Mouse (Mus musculus) CH12.LX (cell line): ENCODE measurements around the gene Col15a1. TPM values are rescaled to one million over a fixed set of nuclear protein-coding genes. Genes with fewer than 3 reads are reported as not detected.

Experiments
- DNase-seq: peaks from one replicate; pipeline ENCODE4 v3.0.0-alpha.2; 2013; ENCODE audit errors: extremely low read depth
- H3K27ac ChIP-seq: 2 replicates; pipeline ENCODE4 v1.5.1; 2012; ENCODE audit warnings: low read depth, mild to moderate bottlenecking, control low read depth, moderate library complexity; ENCODE audit not compliant: insufficient read depth
- H3K27me3 ChIP-seq: replicated peaks from 2 replicates; pipeline ENCODE3; 2012; ENCODE audit warnings: inconsistent platforms
- H3K36me3 ChIP-seq, 2 experiments: replicated peaks in 1 of 2; 2 replicates each; pipeline versions ENCODE3 to v1.6.1; 2012; ENCODE audit warnings: inconsistent platforms in 1 of 2, low read length in 1 of 2, mild to moderate bottlenecking in 1 of 2, mixed read lengths in 1 of 2, moderate library complexity in 1 of 2; ENCODE audit not compliant: control insufficient read depth in 1 of 2, insufficient read depth in 1 of 2
- H3K4me1 ChIP-seq, 2 experiments: 2 replicates each; pipeline ENCODE4 v1.6.1; 2012; ENCODE audit warnings: inconsistent platforms in 1 of 2, moderate library complexity in 1 of 2; ENCODE audit not compliant: insufficient read depth in 2 of 2, control insufficient read depth in 1 of 2
- H3K4me2 ChIP-seq: 2 replicates; pipeline ENCODE4 v1.6.1; 2012; ENCODE audit warnings: low read depth, mild to moderate bottlenecking, control low read depth; ENCODE audit not compliant: poor library complexity, insufficient read depth, severe bottlenecking
- H3K4me3 ChIP-seq, 3 experiments: fragments of 150-350 bp in 1 of 3; sonication (generic) in 1 of 3; replicated peaks in 1 of 3; 2 replicates each; pipeline versions ENCODE3 to v1.5.1; 2011 to 2012; ENCODE audit warnings: low read depth in 2 of 3, low read length in 2 of 3, mild to moderate bottlenecking in 2 of 3, moderate library complexity in 2 of 3, control low read depth in 1 of 3, improper control_type of control experiment in 1 of 3, inconsistent platforms in 1 of 3, mixed read lengths in 1 of 3; ENCODE audit not compliant: poor library complexity in 1 of 3
- H3K79me2 ChIP-seq: replicated peaks from 2 replicates; pipeline ENCODE4 v1.6.1; 2012; ENCODE audit warnings: mild to moderate bottlenecking, moderate library complexity; ENCODE audit not compliant: control insufficient read depth, poor library complexity, insufficient read depth, severe bottlenecking; ENCODE audit errors: extremely low read depth
- H3K9ac ChIP-seq: 2 replicates; pipeline ENCODE4 v1.6.1; 2012; ENCODE audit warnings: low read depth, mild to moderate bottlenecking, control low read depth, moderate library complexity; ENCODE audit not compliant: insufficient read depth
- H3K9me3 ChIP-seq: replicated peaks from 2 replicates; pipeline ENCODE3; 2012; ENCODE audit warnings: low read length, inconsistent platforms, mixed read lengths
- CHD2 ChIP-seq: IDR thresholded peaks from 2 replicates; pipeline ENCODE4 v1.6.1; 2011; ENCODE audit warnings: low read length, improper control_type of control experiment
- CTCF ChIP-seq, 2 experiments: IDR thresholded peaks in 1 of 2; conservative IDR thresholded peaks in 1 of 2; 2 replicates each; pipeline ENCODE4 v1.5.1; 2011 to 2012; ENCODE audit warnings: low read depth in 2 of 2, low read length in 2 of 2, improper control_type of control experiment in 1 of 2, inconsistent platforms in 1 of 2, mild to moderate bottlenecking in 1 of 2, moderate library complexity in 1 of 2
- E2F4 ChIP-seq: IDR thresholded peaks from 2 replicates; pipeline ENCODE4 v1.6.1; 2011; ENCODE audit warnings: low read depth, low read length, improper control_type of control experiment; ENCODE audit not compliant: insufficient replicate concordance
- ELF1 ChIP-seq: IDR thresholded peaks from 2 replicates; pipeline ENCODE4 v1.6.1; 2014; ENCODE audit warnings: low read depth, mild to moderate bottlenecking, inconsistent platforms, low read length, improper control_type of control experiment
- EP300 ChIP-seq: IDR thresholded peaks from 2 replicates; pipeline ENCODE4 v1.6.1; 2011; ENCODE audit warnings: low read length, improper control_type of control experiment
- HCFC1 ChIP-seq: IDR thresholded peaks from 2 replicates; pipeline ENCODE4 v1.6.1; 2012; ENCODE audit warnings: low read depth, mild to moderate bottlenecking, inconsistent platforms, low read length, improper control_type of control experiment
- IRF4 ChIP-seq: IDR thresholded peaks from 2 replicates; pipeline ENCODE4 v1.6.1; 2014; ENCODE audit warnings: low read depth, mild to moderate bottlenecking, inconsistent platforms, low read length, improper control_type of control experiment
- JUN ChIP-seq: IDR thresholded peaks from 2 replicates; pipeline ENCODE4 v1.6.1; 2011; ENCODE audit warnings: low read depth, mild to moderate bottlenecking, low read length, improper control_type of control experiment, moderate library complexity; ENCODE audit not compliant: insufficient read depth
- JUND ChIP-seq: conservative IDR thresholded peaks from 2 replicates; pipeline ENCODE4 v1.6.1; 2011; ENCODE audit warnings: low read depth, low read length, improper control_type of control experiment
- KAT2A ChIP-seq: IDR thresholded peaks from 2 replicates; pipeline ENCODE4 v1.6.1; 2012; ENCODE audit warnings: low read length, improper control_type of control experiment, inconsistent platforms; ENCODE audit not compliant: insufficient replicate concordance
- MAZ ChIP-seq: IDR thresholded peaks from 2 replicates; pipeline ENCODE4 v1.6.1; 2012; ENCODE audit warnings: low read depth, mild to moderate bottlenecking, inconsistent platforms, low read length, improper control_type of control experiment, moderate library complexity
- MEF2A ChIP-seq: IDR thresholded peaks from 2 replicates; pipeline ENCODE4 v1.6.1; 2014; ENCODE audit warnings: low read depth, mild to moderate bottlenecking, inconsistent platforms, low read length, improper control_type of control experiment, borderline replicate concordance
- MXI1 ChIP-seq: IDR thresholded peaks from 2 replicates; pipeline ENCODE4 v1.6.1; 2011; ENCODE audit warnings: mild to moderate bottlenecking, low read depth, low read length, improper control_type of control experiment
- MYC ChIP-seq: IDR thresholded peaks from 2 replicates; pipeline ENCODE4 v1.6.1; 2011; ENCODE audit warnings: low read depth, mild to moderate bottlenecking, improper control_type of control experiment, low read length
- NELFE ChIP-seq: IDR thresholded peaks from 2 replicates; pipeline ENCODE4 v1.6.1; 2011; ENCODE audit warnings: low read depth, low read length, improper control_type of control experiment
- NRF1 ChIP-seq: IDR thresholded peaks from 2 replicates; pipeline ENCODE4 v1.6.1; 2014; ENCODE audit warnings: low read depth, mild to moderate bottlenecking, inconsistent platforms, low read length, improper control_type of control experiment, moderate library complexity
- PAX5 ChIP-seq: IDR thresholded peaks from 2 replicates; pipeline ENCODE4 v1.6.1; 2012; ENCODE audit warnings: low read length, inconsistent platforms, mixed read lengths
- POLR2A ChIP-seq: IDR thresholded peaks from 2 replicates; pipeline ENCODE4 v1.6.1; 2011; ENCODE audit warnings: low read depth, mild to moderate bottlenecking, improper control_type of control experiment, low read length
- RAD21 ChIP-seq: IDR thresholded peaks from 2 replicates; pipeline ENCODE4 v1.6.1; 2011; ENCODE audit warnings: low read depth, mild to moderate bottlenecking, low read length, improper control_type of control experiment, moderate library complexity
- TBP ChIP-seq: conservative IDR thresholded peaks from 2 replicates; pipeline ENCODE4 v1.6.1; 2011; ENCODE audit warnings: low read depth, low read length, improper control_type of control experiment
- USF1 ChIP-seq: IDR thresholded peaks from 2 replicates; pipeline ENCODE4 v1.6.1; 2014; ENCODE audit warnings: low read depth, mild to moderate bottlenecking, inconsistent platforms, low read length, improper control_type of control experiment
- USF2 ChIP-seq: conservative IDR thresholded peaks from 2 replicates; pipeline ENCODE4 v1.6.1; 2011; ENCODE audit warnings: low read depth, low read length, improper control_type of control experiment
- ZMIZ1 ChIP-seq: IDR thresholded peaks from 2 replicates; pipeline ENCODE4 v1.6.1; 2012; ENCODE audit warnings: low read depth, mild to moderate bottlenecking, inconsistent platforms, low read length, improper control_type of control experiment
- ZNF384 ChIP-seq: IDR thresholded peaks from 2 replicates; pipeline ENCODE4 v1.6.1; 2012; ENCODE audit warnings: low read depth, low read length, improper control_type of control experiment, inconsistent platforms
- dilution Hi-C: fragments of 300-500 bp; cut with MboI; formaldehyde crosslinking; loops from 2 replicates; pipeline ENCODE4 v1.14.3; 2020; ENCODE audit warnings: low sequenced_read_pairs; ENCODE audit not compliant: extremely low pct_unique_long_range_greater_than_20kb, extremely low pct_ligation_motif_present
- in situ Hi-C: fragments of 300-500 bp; cut with MboI; formaldehyde crosslinking; loops from 3 replicates; pipeline ENCODE4 v1.14.3; 2019; ENCODE audit warnings: low sequenced_read_pairs, low pct_ligation_motif_present, low pct_unique_long_range_greater_than_20kb, mixed read lengths
- polyA plus RNA-seq: library from polyadenylated mRNA; unstranded; fragments of >175 nt; gene quantifications from 2 replicates; pipeline ENCODE4 v1.2.1, GENCODE M21; 2012; ENCODE audit warnings: low read depth; ENCODE audit not compliant: insufficient read length
- total RNA-seq, 2 experiments: library from RNA; depleted of rRNA; stranded (reverse); fragments of 300-350 nt in 1 of 2; fragments of >200 nt in 1 of 2; gene quantifications; 2 replicates each; pipeline ENCODE4 v1.2.3; 2012 to 2014

Gene Col15a1
- total and polyA plus RNA-seq, 3 experiments, result 0.08 to 2.2 (median 0.68) TPM

DNA sequence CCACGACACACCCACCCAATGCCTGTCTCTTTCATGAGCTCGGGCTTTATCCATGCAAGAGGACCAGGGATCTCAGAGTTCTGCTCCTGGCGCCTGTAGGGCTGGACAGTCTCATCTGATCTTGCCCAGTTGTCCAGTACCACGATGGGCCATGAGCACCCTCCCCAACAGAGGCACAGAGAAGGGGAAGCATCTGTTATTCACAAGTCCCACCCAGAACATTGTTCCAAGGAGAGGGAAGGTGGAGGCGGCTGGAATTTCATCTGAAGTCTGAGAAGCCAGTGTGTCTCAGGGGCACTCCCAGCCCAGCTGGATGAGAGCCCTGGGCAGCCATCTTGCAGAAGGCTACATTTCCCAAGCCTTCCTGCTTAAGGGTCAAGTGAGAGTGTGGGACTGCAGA, 21.0 kb downstream of the Col15a1 start:
- Histone ChIP-seq H3K4me3 (no peak overlapping the region), H3K79me2 (no peaks in the 10 kb centered on the region), H3K36me3 (no peaks in the 10 kb centered on the region), H3K4me1 (peaks cover 0 to 14% of the 10 kb centered on the region in 2 experiments; a peak in 2 of 4 replicates), H3K4me2 (no peak overlapping the region), H3K27ac (no peak overlapping the region), H3K9me3 (no peaks in the 10 kb centered on the region), H3K27me3 (no peaks in the 10 kb centered on the region), H3K9ac (no peak overlapping the region)
- DNase-seq, result no peak
- dilution Hi-C loops, result no loop called here
- in situ Hi-C loops, result no loop called here
- TF ChIP-seq CHD2 (no peak), RAD21 (no peak), HCFC1 (no peak), NELFE (no peak), ZNF384 (no peak), E2F4 (no peak), CTCF (conservative IDR thresholded peaks at IDR 0.05 in 1 of 2, IDR thresholded peaks at IDR 0.05 in 1 of 2; ENCODE audit: low read depth in 2 of 2, low read length in 2 of 2) (no peak), MAZ (no peak), NRF1 (no peak), ELF1 (no peak), MYC (no peak), IRF4 (no peak)

DNA sequence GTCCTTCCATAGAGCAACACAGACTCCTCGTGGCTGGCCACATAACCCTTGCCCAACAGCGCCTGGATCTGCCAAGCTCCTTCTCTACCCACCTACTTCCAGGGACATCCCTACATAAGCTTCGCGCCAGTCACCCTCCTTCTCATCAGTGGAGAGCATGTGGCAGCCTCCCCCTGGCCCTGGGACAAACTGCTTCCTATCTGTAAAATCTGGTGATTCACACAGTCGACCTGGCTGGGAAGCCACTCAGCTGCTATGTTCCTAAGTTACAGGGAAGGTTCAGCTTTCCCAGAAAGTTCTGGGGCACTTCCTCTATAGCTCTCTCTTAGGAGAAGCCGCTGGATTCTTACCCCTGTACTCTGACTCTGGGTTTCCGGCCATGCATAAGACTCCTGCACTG, 22.5 kb downstream of the Col15a1 start:
- dilution Hi-C loops, result no loop called here
- in situ Hi-C loops, result loop anchor here (5.0 kb wide), 1 partner anchor 88 kb away; no protein-coding TSS in a partner anchor
- H3K9me3 ChIP-seq, result no peaks in the 10 kb centered on the region

GRCm38 (mm10) chr4:47231322-47231721, 23.4 kb downstream of the Col15a1 start:
- H3K27ac ChIP-seq, result no peak overlapping the region
- dilution Hi-C loops, result no loop called here
- DNase-seq, result no peak
- peaks cover 2% of the 10 kb centered on the region for H3K27me3 ChIP-seq
- no peak for TF ChIP-seq USF1
- TF ChIP-seq ELF1, result no peak
- no peak for TF ChIP-seq MEF2A
- TF ChIP-seq KAT2A, result no peak
- TF ChIP-seq POLR2A, result no peak
- no peak for TF ChIP-seq MXI1
- no peak for TF ChIP-seq TBP
- no peak for TF ChIP-seq NRF1
- no peak for TF ChIP-seq E2F4
- TF ChIP-seq EP300, result no peak
- TF ChIP-seq ZMIZ1, result no peak
- TF ChIP-seq HCFC1, result no peak
- TF ChIP-seq CTCF (conservative IDR thresholded peaks at IDR 0.05 in 1 of 2, IDR thresholded peaks at IDR 0.05 in 1 of 2; ENCODE audit: low read depth in 2 of 2, low read length in 2 of 2), result no peak
- no peak for TF ChIP-seq JUN
- no peak for TF ChIP-seq USF2
- no peak for TF ChIP-seq JUND
- TF ChIP-seq, all 38 proteins: peak for 0
- H3K4me1 ChIP-seq, result peaks cover 0 to 25% of the 10 kb centered on the region in 2 experiments; a peak in 2 of 4 replicates
- no peaks in the 10 kb centered on the region for H3K36me3 ChIP-seq
- no peak overlapping the region for H3K9ac ChIP-seq
- in situ Hi-C loops, result loop anchor here (5.0 kb wide), 1 partner anchor 89 kb away; no protein-coding TSS in a partner anchor
- H3K4me2 ChIP-seq, result no peak overlapping the region
- no peaks in the 10 kb centered on the region for H3K9me3 ChIP-seq
- H3K4me3 ChIP-seq, result no peak overlapping the region
- no peaks in the 10 kb centered on the region for H3K79me2 ChIP-seq

More for the DNA sequence above, 22.5 kb downstream of the Col15a1 start:
- no peak for DNase-seq
- no peak overlapping the region for H3K4me2 ChIP-seq
- peaks cover 0 to 25% of the 10 kb centered on the region in 2 experiments; a peak in 2 of 4 replicates for H3K4me1 ChIP-seq
- H3K36me3 ChIP-seq, result no peaks in the 10 kb centered on the region
- TF ChIP-seq PAX5 (no peak), USF1 (no peak), ELF1 (no peak), TBP (no peak)
- TF ChIP-seq, all 38 proteins: peak for 0
- Histone ChIP-seq H3K79me2 (no peaks in the 10 kb centered on the region), H3K9ac (no peak overlapping the region), H3K27ac (no peak overlapping the region), H3K27me3 (peaks cover 2% of the 10 kb centered on the region), H3K4me3 (no peak overlapping the region)
